Mouse (Mus musculus) ES-Bruce4 (cell line): ENCODE measurements at regions not wholly inside any gene's neighbourhood (a gene's known extent, or its start where the extent isn't known, plus 50 kb on each side); places are given as distances from the start of the nearest gene placed in this dataset.

ENCODE experiments used
- CTCF ChIP-seq: IDR thresholded peaks from one replicate; pipeline ENCODE4 v1.8.1; 2011; ENCODE audit warnings: low read depth, low read length
- POLR2A ChIP-seq: IDR thresholded peaks from one replicate; pipeline ENCODE4 v1.8.1; 2011; ENCODE audit warnings: low read length; ENCODE audit not compliant: insufficient read depth

DNA sequence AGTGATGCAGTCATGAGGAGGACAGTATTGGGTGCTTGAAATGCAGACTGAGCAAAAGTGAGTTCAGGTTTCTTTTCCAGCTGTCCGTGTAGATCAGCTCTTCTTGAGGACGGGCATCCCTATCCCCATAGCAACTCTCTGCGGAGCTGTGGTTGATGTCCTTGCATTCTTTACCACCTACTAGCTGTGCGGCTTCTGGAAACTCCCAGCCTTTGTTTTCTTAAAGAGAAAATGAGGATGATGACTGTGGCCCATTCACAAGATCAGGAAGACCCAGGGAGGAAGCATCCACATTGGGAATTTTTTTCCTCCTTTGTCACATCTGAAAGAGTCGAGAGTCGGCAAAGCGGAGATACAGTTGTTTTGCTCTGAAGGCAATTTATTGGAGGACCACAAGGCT, 410.2 kb upstream of the Sall1 start:
- no peak for TF ChIP-seq POLR2A
- TF ChIP-seq CTCF: no peak
